Mouse (Mus musculus): ENCODE data around the gene Olfr605. TPM values are rescaled to one million over a fixed set of nuclear protein-coding genes. Genes with fewer than 3 reads are reported as not detected.

Olfr605 gene
- polyA plus RNA-seq, 1 experiment from 2014 or later, result not detected

Small RNA genes lying within 50 kb of the gene (microRNA-seq; reads per million reads assigned to microRNA genes)
- not detected for gene Gm25774

Other genes with a start within 250 kb of the Olfr605 start
- not detected in 2 replicates for gene Olfr593, start 233.6 kb downstream of the Olfr605 start, polyA plus RNA-seq (2014; fragmentation: Nextera tagmentation; extraction: Ambion mirVana)
- not detected in 2 replicates for gene Olfr594, start 228.4 kb downstream of the Olfr605 start, polyA plus RNA-seq (2014; fragmentation: Nextera tagmentation; extraction: Ambion mirVana)
- not detected in 2 replicates for gene Usp17ld, start 192.9 kb downstream of the Olfr605 start, polyA plus RNA-seq (2014; fragmentation: Nextera tagmentation; extraction: Ambion mirVana)
- not detected in 2 replicates for gene Olfr596, start 139.8 kb downstream of the Olfr605 start, polyA plus RNA-seq (2014; fragmentation: Nextera tagmentation; extraction: Ambion mirVana)
- gene Olfr597, start 129.1 kb downstream of the Olfr605 start, polyA plus RNA-seq (2014; fragmentation: Nextera tagmentation; extraction: Ambion mirVana), result not detected in 2 replicates
- gene Olfr598, start 121.9 kb downstream of the Olfr605 start, polyA plus RNA-seq (2014; fragmentation: Nextera tagmentation; extraction: Ambion mirVana), result not detected in 2 replicates
- not detected in 2 replicates for gene Olfr599, start 109.5 kb downstream of the Olfr605 start, polyA plus RNA-seq (2014; fragmentation: Nextera tagmentation; extraction: Ambion mirVana)
- not detected in 2 replicates for gene Olfr600, start 95.8 kb downstream of the Olfr605 start, polyA plus RNA-seq (2014; fragmentation: Nextera tagmentation; extraction: Ambion mirVana)
- not detected in 2 replicates for gene Olfr601, start 82.8 kb downstream of the Olfr605 start, polyA plus RNA-seq (2014; fragmentation: Nextera tagmentation; extraction: Ambion mirVana)
- not detected in 2 replicates for gene Olfr603, start 59.3 kb downstream of the Olfr605 start, polyA plus RNA-seq (2014; fragmentation: Nextera tagmentation; extraction: Ambion mirVana)
- gene Usp17lc, start 30.4 kb downstream of the Olfr605 start, polyA plus RNA-seq (2014; fragmentation: Nextera tagmentation; extraction: Ambion mirVana), result not detected in 2 replicates
- not detected in 2 replicates for gene Olfr606, start 3.6 kb upstream of the Olfr605 start, polyA plus RNA-seq (2014; fragmentation: Nextera tagmentation; extraction: Ambion mirVana)
- gene Olfr607, start 18.7 kb upstream of the Olfr605 start, polyA plus RNA-seq (2014; fragmentation: Nextera tagmentation; extraction: Ambion mirVana), result not detected in 2 replicates
- not detected in 2 replicates for gene Olfr608, start 24.4 kb upstream of the Olfr605 start, polyA plus RNA-seq (2014; fragmentation: Nextera tagmentation; extraction: Ambion mirVana)
- not detected in 2 replicates for gene Olfr609, start 52.6 kb upstream of the Olfr605 start, polyA plus RNA-seq (2014; fragmentation: Nextera tagmentation; extraction: Ambion mirVana)
- not detected in 2 replicates for gene Olfr610, start 66.7 kb upstream of the Olfr605 start, polyA plus RNA-seq (2014; fragmentation: Nextera tagmentation; extraction: Ambion mirVana)
- gene Olfr611, start 75.4 kb upstream of the Olfr605 start, polyA plus RNA-seq (2014; fragmentation: Nextera tagmentation; extraction: Ambion mirVana), result not detected in 2 replicates
- gene Olfr612, start 97.3 kb upstream of the Olfr605 start, polyA plus RNA-seq (2014; fragmentation: Nextera tagmentation; extraction: Ambion mirVana), result not detected in 2 replicates
- gene Olfr613, start 102.6 kb upstream of the Olfr605 start, polyA plus RNA-seq (2014; fragmentation: Nextera tagmentation; extraction: Ambion mirVana), result not detected in 2 replicates
- not detected in 2 replicates for gene Olfr615, start 110.6 kb upstream of the Olfr605 start, polyA plus RNA-seq (2014; fragmentation: Nextera tagmentation; extraction: Ambion mirVana)
- gene Olfr616, start 123.7 kb upstream of the Olfr605 start, polyA plus RNA-seq (2014; fragmentation: Nextera tagmentation; extraction: Ambion mirVana), result not detected in 2 replicates
- not detected in 2 replicates for gene Olfr617, start 127.6 kb upstream of the Olfr605 start, polyA plus RNA-seq (2014; fragmentation: Nextera tagmentation; extraction: Ambion mirVana)
- not detected in 2 replicates for gene Olfr618, start 144.7 kb upstream of the Olfr605 start, polyA plus RNA-seq (2014; fragmentation: Nextera tagmentation; extraction: Ambion mirVana)
- not detected in 2 replicates for gene Olfr619, start 155.1 kb upstream of the Olfr605 start, polyA plus RNA-seq (2014; fragmentation: Nextera tagmentation; extraction: Ambion mirVana)
- not detected in 2 replicates for gene Olfr620, start 167.1 kb upstream of the Olfr605 start, polyA plus RNA-seq (2014; fragmentation: Nextera tagmentation; extraction: Ambion mirVana)
- gene Olfr622, start 197.3 kb upstream of the Olfr605 start, polyA plus RNA-seq (2014; fragmentation: Nextera tagmentation; extraction: Ambion mirVana), result not detected in 2 replicates
- not detected in 2 replicates for gene Olfr623, start 218.3 kb upstream of the Olfr605 start, polyA plus RNA-seq (2014; fragmentation: Nextera tagmentation; extraction: Ambion mirVana)
- gene Olfr624, start 225.8 kb upstream of the Olfr605 start, polyA plus RNA-seq (2014; fragmentation: Nextera tagmentation; extraction: Ambion mirVana), result 0.04 TPM in 2 replicates
- not detected in 2 replicates for gene Olfr625-ps1, start 237.3 kb upstream of the Olfr605 start, polyA plus RNA-seq (2014; fragmentation: Nextera tagmentation; extraction: Ambion mirVana)